Mouse (Mus musculus) olfactory bulb, adult 2 months (tissue): Measurements from ENCODE around the gene Ifi214.
"Not testable (repeated sequence)": the region's sequence is repeated elsewhere in the genome, so short reads cannot be mapped to it uniquely, and the experiment has no call there.

Experiments used
- CTCF ChIP-seq: fragments of 200-500 bp; IDR thresholded peaks from 2 replicates; pipeline ENCODE4 v1.5.1; 2012; ENCODE audit warnings: low read depth, mild to moderate bottlenecking, low read length, moderate library complexity; ENCODE audit not compliant: insufficient read depth
- POLR2A ChIP-seq: fragments of 200-500 bp; IDR thresholded peaks from 2 replicates; pipeline ENCODE4 v1.6.1; 2012; ENCODE audit warnings: mild to moderate bottlenecking, low read depth, low read length, moderate library complexity; ENCODE audit not compliant: insufficient read depth

- TF ChIP-seq CTCF, POLR2A: not testable (repeated sequence)
Observed at GRCm38 (mm10) chr1:173548798-173549197, 13.0 kb upstream of the Ifi214 start.
